Mouse (Mus musculus): ENCODE measurements around the gene Abhd14b. TPM values are rescaled to one million over a fixed set of nuclear protein-coding genes. Genes with fewer than 3 reads are reported as not detected.

Abhd14b gene
- polyA plus RNA-seq, 1 experiment = 12.9 TPM

DNA sequence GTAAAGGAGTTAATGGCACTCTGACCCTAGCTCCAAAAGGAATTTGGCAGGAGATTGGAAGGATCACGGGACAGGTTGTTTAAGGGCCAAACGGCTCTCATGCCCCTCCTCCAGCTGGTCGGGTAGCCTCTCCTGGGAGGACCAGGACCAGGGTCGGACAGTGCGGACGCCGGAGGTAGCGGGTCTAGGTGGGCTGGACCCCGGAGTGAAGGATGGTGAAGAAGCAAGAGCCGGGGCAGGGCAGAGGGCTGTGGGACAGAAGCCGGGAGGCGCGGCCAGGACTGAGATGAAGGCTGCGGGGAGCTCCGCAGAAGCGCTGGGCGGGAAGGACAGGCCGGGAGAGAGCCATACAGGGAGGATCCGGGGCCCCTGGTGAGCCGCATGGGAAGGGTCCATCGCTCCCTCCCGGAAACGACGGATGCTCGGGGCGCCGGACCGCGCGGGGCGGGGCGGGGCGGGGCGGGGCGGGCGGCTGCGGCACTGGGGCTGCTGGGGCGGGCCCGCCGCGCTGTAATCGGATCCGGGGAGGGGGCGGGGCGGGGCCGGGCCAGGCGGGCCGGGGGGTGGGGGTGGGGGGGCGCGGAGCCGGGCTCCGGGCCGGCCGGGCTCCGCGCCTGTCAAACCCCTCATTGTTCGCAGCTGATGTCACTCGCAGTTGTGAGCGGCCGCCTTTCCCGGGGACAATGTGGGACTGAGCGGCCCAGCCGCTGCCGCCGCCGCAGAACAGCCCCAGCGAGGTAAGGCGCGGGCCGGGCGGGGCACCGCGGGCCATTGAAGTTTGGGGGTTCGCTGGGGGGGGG is 6.2 kb downstream of the Abhd14b start, which contains the start of gene Pcbp4:
Gene Pcbp4, plus strand, starts transcription at position 21 of the 800 bp plus-strand sequence.
- TF ChIP-seq CTCF (IDR thresholded peaks at IDR 0.05; ENCODE audit: control insufficient read depth, insufficient read depth, insufficient replicate concordance, low read depth, low read length) (no peak), POLR2A (IDR thresholded peaks at IDR 0.05; ENCODE audit: control insufficient read depth, low read depth, low read length) (no peak)
- H3K27me3 ChIP-seq (ENCODE audit: control insufficient read depth, insufficient read depth, low read length) = no peaks in the 10 kb centered on the region
- no peaks in the 10 kb centered on the region for H3K36me3 ChIP-seq (ENCODE audit: control insufficient read depth, insufficient read depth, low read length)
- 0 out of 2 replicates have a peak within 1 kb of the TSS, but pooled peaks have one; percentile 12 for H3K27ac ChIP-seq (ENCODE audit: control insufficient read depth, insufficient read depth, low read depth, low read length)
- peaks cover 26% of the 10 kb centered on the region for H3K4me1 ChIP-seq (ENCODE audit: control insufficient read depth, insufficient read depth, low read length)
- H3K4me3 ChIP-seq (ENCODE audit: control insufficient read depth, low read depth, low read length) = peak within 1 kb of the TSS; percentile 89

DNA sequence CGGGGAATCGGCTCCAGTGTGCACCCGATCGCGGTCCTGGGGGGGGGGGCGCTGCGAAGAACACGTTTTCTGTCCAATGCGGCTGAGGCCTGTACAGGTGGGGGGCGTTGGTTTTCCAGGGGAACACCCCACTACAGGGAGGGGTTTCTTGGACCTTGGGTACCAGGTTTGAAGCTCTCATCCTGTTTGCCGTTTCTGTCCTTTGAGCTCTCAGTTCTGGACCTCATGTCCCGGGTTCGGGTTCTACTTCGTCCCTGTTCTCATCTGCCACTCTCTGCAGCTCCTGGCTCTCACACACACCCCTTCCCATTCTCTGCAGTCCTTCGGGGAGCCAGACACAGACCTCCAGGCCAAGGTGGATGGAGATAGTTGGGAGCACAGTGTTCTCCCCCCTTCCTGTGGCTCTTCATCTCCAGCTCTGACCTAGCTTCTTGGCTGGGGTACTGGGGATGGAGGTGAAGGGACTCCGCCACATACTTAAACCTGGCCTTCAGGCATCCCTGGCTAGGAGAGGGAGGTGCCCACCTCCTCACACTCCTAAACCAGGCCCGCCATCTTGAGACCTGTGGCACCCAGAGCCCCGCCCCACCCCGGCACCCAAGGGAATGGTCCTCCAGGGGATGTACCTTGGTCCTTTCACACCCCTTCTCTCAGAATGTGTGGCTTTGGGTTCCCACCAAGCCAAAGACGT is 7.0 kb downstream of the Abhd14b start:
- no peaks in the 10 kb centered on the region for H3K27me3 ChIP-seq (ENCODE audit: control insufficient read depth, insufficient read depth, low read length)
- H3K4me3 ChIP-seq (ENCODE audit: control insufficient read depth, low read depth, low read length) = peak overlapping the region; percentile 66
- H3K4me1 ChIP-seq (ENCODE audit: control insufficient read depth, insufficient read depth, low read length) = peaks cover 22% of the 10 kb centered on the region
- H3K27ac ChIP-seq (ENCODE audit: control insufficient read depth, insufficient read depth, low read depth, low read length) = no peak overlapping the region
- H3K36me3 ChIP-seq (ENCODE audit: control insufficient read depth, insufficient read depth, low read length) = no peaks in the 10 kb centered on the region
- TF ChIP-seq CTCF (IDR thresholded peaks at IDR 0.05; ENCODE audit: control insufficient read depth, insufficient read depth, insufficient replicate concordance, low read depth, low read length) (no peak), POLR2A (IDR thresholded peaks at IDR 0.05; ENCODE audit: control insufficient read depth, low read depth, low read length) (no peak)

DNA sequence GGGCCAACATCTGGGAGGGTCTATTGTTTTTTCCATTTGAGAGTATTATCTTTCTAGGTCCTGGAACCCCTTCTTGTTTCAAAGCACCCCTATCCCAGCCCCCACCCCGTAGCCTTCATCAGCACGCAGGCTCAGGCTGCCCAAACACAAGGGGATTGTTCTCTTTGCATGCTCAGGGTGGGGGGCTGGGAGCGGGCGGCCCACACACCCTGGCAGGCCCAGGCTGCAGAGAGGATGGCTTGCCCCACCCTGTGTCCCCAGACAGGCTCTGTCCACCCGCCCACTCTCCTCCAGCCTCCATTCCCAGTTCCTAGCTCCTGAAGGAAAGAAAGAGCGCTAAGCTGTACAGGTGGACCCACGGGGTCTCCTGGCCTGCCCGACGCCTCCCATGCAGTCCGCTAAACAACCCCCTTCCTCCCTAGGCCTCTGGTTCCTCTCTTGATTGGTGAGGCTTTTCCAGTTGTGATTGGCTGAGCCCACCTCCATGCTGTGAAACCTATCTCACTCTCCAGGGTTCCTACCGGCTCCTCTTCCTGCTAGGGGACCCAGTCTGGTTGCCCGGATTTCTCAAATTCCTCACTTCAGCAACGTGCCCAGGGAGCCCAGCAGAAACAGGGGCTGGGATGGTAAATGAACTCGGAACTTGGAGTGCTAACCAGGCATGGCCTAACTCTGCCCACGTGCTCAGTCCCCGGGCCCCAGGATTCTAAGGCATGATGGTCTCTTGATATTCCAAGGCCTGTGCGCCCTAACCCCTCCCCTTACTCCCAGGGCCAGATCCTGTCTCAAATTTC is 7.8 kb downstream of the Abhd14b start:
- Histone ChIP-seq H3K27ac (ENCODE audit: control insufficient read depth, insufficient read depth, low read depth, low read length) (no peak overlapping the region), H3K27me3 (ENCODE audit: control insufficient read depth, insufficient read depth, low read length) (no peaks in the 10 kb centered on the region), H3K4me1 (ENCODE audit: control insufficient read depth, insufficient read depth, low read length) (peaks cover 22% of the 10 kb centered on the region), H3K4me3 (ENCODE audit: control insufficient read depth, low read depth, low read length) (peak overlapping the region; percentile 66), H3K36me3 (ENCODE audit: control insufficient read depth, insufficient read depth, low read length) (no peaks in the 10 kb centered on the region)
- TF ChIP-seq CTCF (IDR thresholded peaks at IDR 0.05; ENCODE audit: control insufficient read depth, insufficient read depth, insufficient replicate concordance, low read depth, low read length) (no peak), POLR2A (IDR thresholded peaks at IDR 0.05; ENCODE audit: control insufficient read depth, low read depth, low read length) (no peak)

DNA sequence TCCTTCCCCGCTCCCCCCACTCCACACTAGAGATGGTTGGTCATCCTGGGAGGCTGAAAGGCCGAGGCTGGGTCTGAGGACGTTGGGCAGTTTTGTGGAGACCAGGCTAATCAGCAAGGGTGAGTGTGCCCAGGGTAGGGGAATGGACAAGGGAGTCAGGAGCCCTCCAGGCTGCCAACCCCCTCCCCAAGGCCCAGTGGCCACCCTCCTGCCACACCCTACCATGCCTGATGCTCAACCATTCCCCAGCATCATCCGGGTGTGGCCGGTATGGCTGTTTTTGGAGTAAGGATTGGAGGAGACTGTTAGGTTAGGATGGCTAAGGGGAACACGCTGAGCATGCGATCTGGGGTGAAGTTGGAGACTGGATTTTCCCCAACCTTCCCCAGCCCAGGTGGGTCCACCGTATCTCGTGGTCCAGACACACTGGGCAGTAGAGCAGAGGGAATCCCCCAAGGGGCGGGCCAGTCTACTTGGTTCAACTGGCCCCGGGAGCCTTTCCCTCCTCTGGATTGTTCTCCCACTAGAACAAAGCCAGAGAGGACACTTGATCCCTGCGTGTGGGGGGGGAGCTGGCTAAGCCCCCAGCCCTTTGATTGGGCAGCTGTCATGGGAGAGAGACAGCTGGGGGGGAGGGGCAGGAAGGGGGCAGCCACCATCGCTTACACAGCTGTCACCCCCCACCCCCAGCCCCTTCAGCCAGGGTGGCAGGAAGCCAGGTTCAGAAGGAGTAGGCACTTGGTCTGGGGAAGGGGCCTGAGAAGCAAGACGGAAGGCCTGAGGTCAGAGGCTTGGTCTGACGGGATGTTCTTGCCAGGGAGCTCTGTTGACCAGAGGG is 9.3 kb downstream of the Abhd14b start:
- no peak for TF ChIP-seq POLR2A (IDR thresholded peaks at IDR 0.05; ENCODE audit: control insufficient read depth, low read depth, low read length)
- no peaks in the 10 kb centered on the region for H3K27me3 ChIP-seq (ENCODE audit: control insufficient read depth, insufficient read depth, low read length)
- no peak overlapping the region for H3K27ac ChIP-seq (ENCODE audit: control insufficient read depth, insufficient read depth, low read depth, low read length)
- H3K4me3 ChIP-seq (ENCODE audit: control insufficient read depth, low read depth, low read length) = no peak overlapping the region
- H3K4me1 ChIP-seq (ENCODE audit: control insufficient read depth, insufficient read depth, low read length) = peaks cover 20% of the 10 kb centered on the region
- no peaks in the 10 kb centered on the region for H3K36me3 ChIP-seq (ENCODE audit: control insufficient read depth, insufficient read depth, low read length)

DNA sequence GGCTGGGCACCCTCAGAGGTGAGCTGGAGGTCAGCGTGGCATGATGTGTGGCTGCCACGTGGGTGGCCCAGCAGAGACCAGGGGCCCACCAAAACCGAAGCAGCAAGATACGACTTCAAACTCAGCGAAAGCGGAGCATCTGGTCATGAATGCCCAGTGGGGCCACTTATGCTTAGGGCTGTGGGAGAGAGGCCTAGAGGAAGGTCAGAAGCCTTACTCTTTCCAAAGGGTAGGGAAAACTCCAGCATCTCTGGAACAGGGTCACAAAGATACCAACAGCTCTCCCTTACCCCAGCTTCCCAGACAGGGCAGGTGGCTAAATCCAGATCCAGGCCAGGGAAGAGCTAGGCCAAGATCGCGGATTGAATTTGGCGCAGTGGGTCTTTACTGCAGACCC is 9.9 kb downstream of the Abhd14b start:
- Histone ChIP-seq H3K4me3 (ENCODE audit: control insufficient read depth, low read depth, low read length) (no peak overlapping the region), H3K27me3 (ENCODE audit: control insufficient read depth, insufficient read depth, low read length) (no peaks in the 10 kb centered on the region)

DNA sequence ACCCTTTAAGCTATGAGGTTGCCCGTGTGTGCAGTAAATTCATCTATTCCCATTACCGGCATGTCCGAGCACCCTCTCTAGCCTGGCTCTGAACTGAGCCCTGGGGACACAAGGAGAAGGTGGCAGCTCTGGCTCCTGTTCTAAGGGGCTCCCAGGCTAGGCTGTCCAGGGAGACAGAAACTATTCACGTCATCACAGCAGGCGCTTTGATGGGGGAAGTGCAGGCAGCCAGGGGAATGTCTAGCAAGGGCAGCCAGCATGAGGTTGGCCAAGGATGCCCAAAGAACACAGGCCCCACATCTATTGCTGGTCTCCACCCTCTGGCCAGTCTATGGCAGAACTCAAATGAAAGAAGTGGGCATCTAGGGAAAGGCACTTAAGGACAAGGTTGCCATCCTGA is 10.7 kb downstream of the Abhd14b start:
- no peaks in the 10 kb centered on the region for H3K36me3 ChIP-seq (ENCODE audit: control insufficient read depth, insufficient read depth, low read length)
- TF ChIP-seq POLR2A (IDR thresholded peaks at IDR 0.05; ENCODE audit: control insufficient read depth, low read depth, low read length) (no peak), CTCF (IDR thresholded peaks at IDR 0.05; ENCODE audit: control insufficient read depth, insufficient read depth, insufficient replicate concordance, low read depth, low read length) (no peak)
- H3K4me1 ChIP-seq (ENCODE audit: control insufficient read depth, insufficient read depth, low read length) = peaks cover 16% of the 10 kb centered on the region
- H3K27ac ChIP-seq (ENCODE audit: control insufficient read depth, insufficient read depth, low read depth, low read length) = no peak overlapping the region
- H3K4me3 ChIP-seq (ENCODE audit: control insufficient read depth, low read depth, low read length) = no peak overlapping the region
- no peaks in the 10 kb centered on the region for H3K27me3 ChIP-seq (ENCODE audit: control insufficient read depth, insufficient read depth, low read length)

More for the DNA sequence above, 9.9 kb downstream of the Abhd14b start:
- no peaks in the 10 kb centered on the region for H3K36me3 ChIP-seq (ENCODE audit: control insufficient read depth, insufficient read depth, low read length)
- no peak for TF ChIP-seq POLR2A (IDR thresholded peaks at IDR 0.05; ENCODE audit: control insufficient read depth, low read depth, low read length)
- no peak for TF ChIP-seq CTCF (IDR thresholded peaks at IDR 0.05; ENCODE audit: control insufficient read depth, insufficient read depth, insufficient replicate concordance, low read depth, low read length)
- peaks cover 20% of the 10 kb centered on the region for H3K4me1 ChIP-seq (ENCODE audit: control insufficient read depth, insufficient read depth, low read length)
- no peak overlapping the region for H3K27ac ChIP-seq (ENCODE audit: control insufficient read depth, insufficient read depth, low read depth, low read length)

Measured in testis, adult 2 months (tissue).